Mouse (Mus musculus) kidney, adult 18-20 months (tissue): Measurements from ENCODE around the gene Tmem179.

Experiments
- DNase-seq: peaks from one replicate; pipeline ENCODE4 v3.0.0; 2021

Tmem179 gene

GRCm38 (mm10) chr12:112463209-112463608 lies 53.3 kb downstream of the Tmem179 start:
- DNase-seq, result no peak

- no peak for DNase-seq
Measured at GRCm38 (mm10) chr12:112462423-112462822, 54.1 kb downstream of the Tmem179 start.

GRCm38 (mm10) chr12:112457839-112458238 lies 58.7 kb downstream of the Tmem179 start:
- peak; percentile 38 for DNase-seq

- DNase-seq, result no peak
Measured at GRCm38 (mm10) chr12:112456144-112456713, 60.3 kb downstream of the Tmem179 start.

GRCm38 (mm10) chr12:112451826-112452225 lies 64.7 kb downstream of the Tmem179 start:
- no peak for DNase-seq

GRCm38 (mm10) chr12:112451381-112451780 lies 65.2 kb downstream of the Tmem179 start:
- no peak for DNase-seq

- peak; percentile 39 for DNase-seq
Measured at GRCm38 (mm10) chr12:112450883-112451282, 65.7 kb downstream of the Tmem179 start.
